In genomic region chr1:53020079-53020478, GRCm38 (mm10) we compare ENCODE assay signal across 20 mouse cellular contexts. TPM values are rescaled to one million over a fixed set of nuclear protein-coding genes. Genes with fewer than 3 reads are reported as not detected.
A peak's percentile ranks its signal among the peaks of the same experiment; 100 is the strongest.
DNase-seq lines count a peak whose midpoint lies in the region; ATAC-seq and TF ChIP-seq lines count a peak whose summit lies in the region.
"Had no signal": no experiment of that assay in that cellular context is flagged by ENCODE, and none has a peak within 500 bp of the region (broad histone marks: within the 10 kb centered on the region; RNA-seq: fewer than 3 reads in every experiment).

Gene 1700019D03Rik (minus strand): TSS chr1:53020179.

- no peak within 1 kb of the TSS for H3K9ac ChIP-seq in forebrain, embryonic 14.5 days (ENCODE audit: low read length)
- H3K9ac ChIP-seq in forebrain, embryonic 12.5 days = no peak within 1 kb of the TSS
- no peak within 1 kb of the TSS for H3K9ac ChIP-seq in stomach, embryonic 15.5 days
- no peak within 1 kb of the TSS for H3K9ac ChIP-seq in stomach, postnatal 0 days (ENCODE audit: low read length)
- H3K9ac ChIP-seq: hindbrain, embryonic 14.5 days; liver, embryonic 12.5 days; neural tube, embryonic 12.5 days had no signal

- 0 out of 2 replicates have a peak within 1 kb of the TSS, but pooled peaks have one; percentile 5 for H3K27ac ChIP-seq in forebrain, embryonic 14.5 days (ENCODE audit: low read depth, low read length)
- H3K27ac ChIP-seq in forebrain, embryonic 12.5 days = no peak within 1 kb of the TSS
- H3K27ac ChIP-seq in left cerebral cortex, adult 2 months = no peak within 1 kb of the TSS
- H3K27ac ChIP-seq in stomach, embryonic 15.5 days = no peak within 1 kb of the TSS
- no peak within 1 kb of the TSS for H3K27ac ChIP-seq in stomach, postnatal 0 days (replicated peaks)
- H3K27ac ChIP-seq: heart, embryonic 10.5 days; hindbrain, embryonic 14.5 days; liver, embryonic 12.5 days; neural tube, embryonic 12.5 days had no signal

- TF ChIP-seq CTCF in left cerebral cortex, adult 2 months (IDR thresholded peaks at IDR 0.05) = no peak
- TF ChIP-seq CTCF in stomach, postnatal 0 days (IDR thresholded peaks at IDR 0.05; ENCODE audit: low read depth) = no peak

- no peak for DNase-seq in forebrain, embryonic 14.5 days (ENCODE audit: low spot score)
- no peak for DNase-seq in left cerebral cortex, adult 2 months (ENCODE audit: extremely low spot score in 1 of 2, low spot score in 2 of 2)
- no peak for DNase-seq in left cerebral cortex, adult 18-20 months (ENCODE audit: low spot score in 2 of 2)
- DNase-seq in stomach, postnatal 0 days (ENCODE audit: low spot score) = no peak
- DNase-seq in left cerebral cortex, postnatal 36 days (ENCODE audit: low spot score in 2 of 2) = no peak
- DNase-seq in adrenal gland, postnatal 14 days = no peak
- DNase-seq: adrenal gland, postnatal 10 days; cerebellum, adult 11-12 months; gastrocnemius, postnatal 36 days; heart, postnatal 14 days; kidney, adult 8-10 months; kidney, postnatal 4 days; spleen, adult 18-20 months; thymus, postnatal 25 days had no signal

- no peak for TF ChIP-seq EP300 in stomach, postnatal 0 days (optimal IDR thresholded peaks at IDR 0.05)

- no peak within 1 kb of the TSS for H3K4me3 ChIP-seq in forebrain, embryonic 14.5 days (ENCODE audit: low read depth, low read length)
- H3K4me3 ChIP-seq in forebrain, embryonic 12.5 days (replicated peaks) = no peak within 1 kb of the TSS
- H3K4me3 ChIP-seq in left cerebral cortex, adult 2 months = no peak within 1 kb of the TSS
- no peak within 1 kb of the TSS for H3K4me3 ChIP-seq in stomach, embryonic 15.5 days (replicated peaks)
- H3K4me3 ChIP-seq in stomach, postnatal 0 days (ENCODE audit: low read depth, low read length) = no peak within 1 kb of the TSS
- H3K4me3 ChIP-seq: heart, embryonic 10.5 days; liver, embryonic 12.5 days; neural tube, embryonic 12.5 days had no signal

- H3K4me1 ChIP-seq in forebrain, embryonic 14.5 days (ENCODE audit: control insufficient read depth, insufficient read depth, low read length) = no peaks in the 10 kb centered on the region
- H3K4me1 ChIP-seq in forebrain, embryonic 12.5 days = 0 out of 2 replicates have a peak, but pooled peaks cover 5% of the 10 kb centered on the region
- H3K4me1 ChIP-seq in stomach, embryonic 15.5 days = no peaks in the 10 kb centered on the region
- no peaks in the 10 kb centered on the region for H3K4me1 ChIP-seq in stomach, postnatal 0 days (replicated peaks; ENCODE audit: control insufficient read depth, insufficient read depth)
- H3K4me1 ChIP-seq: heart, embryonic 10.5 days; liver, embryonic 12.5 days; neural tube, embryonic 12.5 days had no signal

- ATAC-seq in forebrain, embryonic 14.5 days = no peak
- ATAC-seq in forebrain, embryonic 12.5 days (ENCODE audit: low FRiP score) = no peak
- no peak for ATAC-seq in stomach, embryonic 15.5 days (ENCODE audit: insufficient read depth, low FRiP score, low read depth)
- ATAC-seq in stomach, postnatal 0 days (ENCODE audit: low FRiP score, low TSS enrichment) = no peak
- ATAC-seq: liver, embryonic 12.5 days had no signal

- intact Hi-C loops in left cerebral cortex, adult 2 months (cut with DNase I) = no loop called here
- intact Hi-C loops in left cerebral cortex, postnatal 36 days (cut with DNase I) = no loop called here

- H3K36me3 ChIP-seq in forebrain, embryonic 14.5 days (ENCODE audit: control insufficient read depth, insufficient read depth, low read length) = no peaks in the 10 kb centered on the region
- H3K36me3 ChIP-seq in forebrain, embryonic 12.5 days (replicated peaks) = no peaks in the 10 kb centered on the region
- no peaks in the 10 kb centered on the region for H3K36me3 ChIP-seq in stomach, embryonic 15.5 days
- H3K36me3 ChIP-seq in stomach, postnatal 0 days (ENCODE audit: control insufficient read depth, insufficient read depth, low read length) = no peaks in the 10 kb centered on the region
- H3K36me3 ChIP-seq: heart, embryonic 10.5 days; liver, embryonic 12.5 days; neural tube, embryonic 12.5 days had no signal

- no peaks in the 10 kb centered on the region for H3K27me3 ChIP-seq in forebrain, embryonic 14.5 days (replicated peaks; ENCODE audit: control insufficient read depth, insufficient read depth, low read length)
- H3K27me3 ChIP-seq in forebrain, embryonic 12.5 days = no peaks in the 10 kb centered on the region
- no peaks in the 10 kb centered on the region for H3K27me3 ChIP-seq in stomach, embryonic 15.5 days (replicated peaks)
- no peaks in the 10 kb centered on the region for H3K27me3 ChIP-seq in stomach, postnatal 0 days (ENCODE audit: control insufficient read depth, insufficient read depth, low read length)
- H3K27me3 ChIP-seq: liver, embryonic 12.5 days; neural tube, embryonic 12.5 days had no signal

- no peak within 1 kb of the TSS for H3K4me2 ChIP-seq in forebrain, embryonic 14.5 days (ENCODE audit: low read length)
- H3K4me2 ChIP-seq in forebrain, embryonic 12.5 days = no peak within 1 kb of the TSS
- H3K4me2 ChIP-seq in stomach, embryonic 15.5 days = no peak within 1 kb of the TSS
- no peak within 1 kb of the TSS for H3K4me2 ChIP-seq in stomach, postnatal 0 days (replicated peaks; ENCODE audit: low read depth)
- H3K4me2 ChIP-seq: hindbrain, embryonic 14.5 days; liver, embryonic 12.5 days; neural tube, embryonic 12.5 days had no signal

- 63% methylated on average over 5 of the region's 5 CpGs for WGBS in forebrain, embryonic 14.5 days
- WGBS in forebrain, embryonic 12.5 days = 78% methylated on average over 5 of the region's 5 CpGs
- 47% methylated on average over 5 of the region's 5 CpGs for WGBS in stomach, embryonic 15.5 days
- WGBS in stomach, postnatal 0 days = 46% methylated on average over 5 of the region's 5 CpGs

- no peaks in the 10 kb centered on the region for H3K9me3 ChIP-seq in forebrain, embryonic 14.5 days (replicated peaks; ENCODE audit: control insufficient read depth, low read length)
- no peaks in the 10 kb centered on the region for H3K9me3 ChIP-seq in forebrain, embryonic 12.5 days
- no peaks in the 10 kb centered on the region for H3K9me3 ChIP-seq in stomach, embryonic 15.5 days
- no peaks in the 10 kb centered on the region for H3K9me3 ChIP-seq in stomach, postnatal 0 days (ENCODE audit: control insufficient read depth, low read length)
- H3K9me3 ChIP-seq: heart, embryonic 10.5 days; liver, embryonic 12.5 days; neural tube, embryonic 12.5 days had no signal

RNA-seq across cellular contexts. Expression of gene 1700019D03Rik, which starts in this region (rescaled TPM):
- 2.1 and 2.5 TPM in 2 replicates for polyA plus RNA-seq in forebrain, embryonic 14.5 days (2014; fragmentation: Nextera tagmentation; extraction: Ambion mirVana)
- polyA plus RNA-seq in forebrain, embryonic 12.5 days (2016; fragmentation: Nextera tagmentation; extraction: Ambion mirVana) = 1.8 and 2.2 TPM in 2 replicates
- total RNA-seq in left cerebral cortex, adult 2 months (2021) = 10 to 100 TPM; 12.8 to 13.7 TPM
- 10 to 100 TPM in 1 of 2 experiments, 1 to 10 TPM in 1; 6.8 to 14.9 TPM for total RNA-seq in left cerebral cortex, adult 18-20 months (2021)
- 13.5 and 14.5 TPM in 2 replicates for polyA plus RNA-seq in stomach, embryonic 15.5 days (2015; fragmentation: Nextera tagmentation; extraction: Ambion mirVana)
- polyA plus RNA-seq in stomach, postnatal 0 days (2015; fragmentation: Nextera tagmentation; extraction: Ambion mirVana) = 8.4 and 10.2 TPM in 2 replicates
- 10 to 100 TPM; 12.4 to 17.8 TPM for total RNA-seq in left cerebral cortex, postnatal 36 days (2021)
- total RNA-seq in adrenal gland, postnatal 14 days (2021) = 0.33 and 1.6 TPM in 2 replicates
